Mouse (Mus musculus): Measurements from ENCODE around the gene 4930442H23Rik. TPM values are rescaled to one million over a fixed set of nuclear protein-coding genes. Genes with fewer than 3 reads are reported as not detected.

4930442H23Rik gene
- polyA plus RNA-seq, 1 experiment: not detected

DNA sequence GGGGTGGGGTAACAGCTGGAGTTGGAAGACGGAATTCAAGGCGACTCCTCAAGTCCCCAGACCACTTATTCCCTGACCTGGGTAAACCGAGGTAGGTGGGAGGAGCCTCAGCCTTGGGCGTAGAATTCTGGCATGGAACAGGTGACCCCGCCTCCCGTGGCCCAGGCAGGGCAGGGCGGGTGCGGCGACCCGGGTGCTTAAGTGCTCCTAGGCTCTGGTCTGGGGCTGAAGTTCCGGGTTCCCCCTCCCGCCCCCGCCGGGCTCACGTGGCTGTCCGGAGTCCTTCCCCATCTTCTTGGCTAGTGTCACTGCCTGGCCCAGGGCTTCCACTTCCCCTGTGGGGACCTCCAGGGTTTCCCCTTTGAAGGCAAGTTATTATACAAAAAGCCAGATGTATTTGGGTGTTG, 49.5 kb downstream of the 4930442H23Rik start:
- DNase-seq (ENCODE audit: low read depth): no peak
- TF ChIP-seq POLR2A (IDR thresholded peaks at IDR 0.05; ENCODE audit: borderline replicate concordance, extremely low read depth, insufficient read depth, insufficient read length, poor library complexity, severe bottlenecking) (no peak), CTCF (IDR thresholded peaks at IDR 0.05; ENCODE audit: borderline replicate concordance, extremely low read depth, insufficient read depth, insufficient read length) (no peak)

Other genes starting within 250 kb of the 4930442H23Rik start
- 13.3 and 13.6 TPM in 2 replicates for gene Gng7, start 168.9 kb downstream of the 4930442H23Rik start, polyA plus RNA-seq (2012; rRNA removed)
- gene Diras1, start 158.2 kb downstream of the 4930442H23Rik start, polyA plus RNA-seq (2012; rRNA removed): 41.5 and 66.5 TPM in 2 replicates
- gene Slc39a3, start 146.4 kb downstream of the 4930442H23Rik start, polyA plus RNA-seq (2012; rRNA removed): 70.0 and 77.9 TPM in 2 replicates
- gene Sgta, start 123.7 kb downstream of the 4930442H23Rik start, polyA plus RNA-seq (2012; rRNA removed): 326 and 369 TPM in 2 replicates
- gene Thop1, start 113.8 kb downstream of the 4930442H23Rik start, polyA plus RNA-seq (2012; rRNA removed): 69.5 and 86.1 TPM in 2 replicates
- gene Creb3l3, start 85.0 kb downstream of the 4930442H23Rik start, polyA plus RNA-seq (2012; rRNA removed): 0.19 and 0.20 TPM in 2 replicates
- gene Map2k2, start 77.9 kb downstream of the 4930442H23Rik start, polyA plus RNA-seq (2012; rRNA removed): 203 and 214 TPM in 2 replicates
- gene Zbtb7a, start 48.6 kb downstream of the 4930442H23Rik start, polyA plus RNA-seq (2012; rRNA removed): 9.2 and 12.7 TPM in 2 replicates
- gene Pias4, start 15.9 kb downstream of the 4930442H23Rik start, polyA plus RNA-seq (2012; rRNA removed): 38.4 and 47.8 TPM in 2 replicates
- 1,504 and 1,952 TPM in 2 replicates for gene Eef2, start 7.2 kb downstream of the 4930442H23Rik start, polyA plus RNA-seq (2012; rRNA removed)
- gene Dapk3, start 844 bp downstream of the 4930442H23Rik start, polyA plus RNA-seq (2012; rRNA removed): 82.3 and 88.4 TPM in 2 replicates
- gene Nmrk2, start 18.2 kb upstream of the 4930442H23Rik start, polyA plus RNA-seq (2012; rRNA removed): 0.18 and 0.21 TPM in 2 replicates
- gene Atcay, start 47.0 kb upstream of the 4930442H23Rik start, polyA plus RNA-seq (2012; rRNA removed): 134 and 169 TPM in 2 replicates
- 59.8 and 63.6 TPM in 2 replicates for gene Zfr2, start 49.3 kb upstream of the 4930442H23Rik start, polyA plus RNA-seq (2012; rRNA removed)
- gene Matk, start 69.1 kb upstream of the 4930442H23Rik start, polyA plus RNA-seq (2012; rRNA removed): 30.6 and 31.9 TPM in 2 replicates
- gene Mrpl54, start 83.1 kb upstream of the 4930442H23Rik start, polyA plus RNA-seq (2012; rRNA removed): 67.0 and 72.1 TPM in 2 replicates
- 45.2 and 47.0 TPM in 2 replicates for gene Apba3, start 83.1 kb upstream of the 4930442H23Rik start, polyA plus RNA-seq (2012; rRNA removed)
- gene Tjp3, start 107.7 kb upstream of the 4930442H23Rik start, polyA plus RNA-seq (2012; rRNA removed): 4.6 and 4.9 TPM in 2 replicates
- gene Pip5k1c, start 109.1 kb upstream of the 4930442H23Rik start, polyA plus RNA-seq (2012; rRNA removed): 267 and 268 TPM in 2 replicates
- gene Cactin, start 137.3 kb upstream of the 4930442H23Rik start, polyA plus RNA-seq (2012; rRNA removed): 41.4 and 44.3 TPM in 2 replicates
- 5.0 and 5.3 TPM in 2 replicates for gene Tbxa2r, start 144.9 kb upstream of the 4930442H23Rik start, polyA plus RNA-seq (2012; rRNA removed)
- gene Gipc3, start 159.4 kb upstream of the 4930442H23Rik start, polyA plus RNA-seq (2012; rRNA removed): 0.05 and 0.16 TPM in 2 replicates
- gene Hmg20b, start 166.6 kb upstream of the 4930442H23Rik start, polyA plus RNA-seq (2012; rRNA removed): 49.5 and 63.8 TPM in 2 replicates
- 13.1 and 15.6 TPM in 2 replicates for gene Mfsd12, start 173.6 kb upstream of the 4930442H23Rik start, polyA plus RNA-seq (2012; rRNA removed)
- 0.19 and 0.25 TPM in 2 replicates for gene 4930404N11Rik, start 182.0 kb upstream of the 4930442H23Rik start, polyA plus RNA-seq (2012; rRNA removed)
- gene Fzr1, start 194.7 kb upstream of the 4930442H23Rik start, polyA plus RNA-seq (2012; rRNA removed): 154 and 184 TPM in 2 replicates
- gene Dohh, start 200.6 kb upstream of the 4930442H23Rik start, polyA plus RNA-seq (2012; rRNA removed): 64.0 and 67.4 TPM in 2 replicates
- gene Gm48551, start 200.6 kb upstream of the 4930442H23Rik start, polyA plus RNA-seq (2012; rRNA removed): 6.8 and 9.6 TPM in 2 replicates
- 8.7 and 9.4 TPM in 2 replicates for gene Gm48552, start 205.2 kb upstream of the 4930442H23Rik start, polyA plus RNA-seq (2012; rRNA removed)
- 3.0 and 4.2 TPM in 2 replicates for gene Smim24, start 209.2 kb upstream of the 4930442H23Rik start, polyA plus RNA-seq (2012; rRNA removed)

Measured in brain, embryonic 14.5 days (tissue).